Mouse (Mus musculus) liver, adult 2 months (tissue): ENCODE results near the gene Zbtb21.

Experiments used
- CTCF ChIP-seq: fragments of 200-500 bp; IDR thresholded peaks from 2 replicates; pipeline ENCODE4 v1.5.1; 2011; ENCODE audit warnings: low read depth, low read length, control low read depth
- POLR2A ChIP-seq: fragments of 200-500 bp; IDR thresholded peaks from 2 replicates; pipeline ENCODE4 v1.6.1; 2011; ENCODE audit warnings: low read length, control low read depth; ENCODE audit not compliant: insufficient read depth; ENCODE audit errors: extremely low read depth

DNA sequence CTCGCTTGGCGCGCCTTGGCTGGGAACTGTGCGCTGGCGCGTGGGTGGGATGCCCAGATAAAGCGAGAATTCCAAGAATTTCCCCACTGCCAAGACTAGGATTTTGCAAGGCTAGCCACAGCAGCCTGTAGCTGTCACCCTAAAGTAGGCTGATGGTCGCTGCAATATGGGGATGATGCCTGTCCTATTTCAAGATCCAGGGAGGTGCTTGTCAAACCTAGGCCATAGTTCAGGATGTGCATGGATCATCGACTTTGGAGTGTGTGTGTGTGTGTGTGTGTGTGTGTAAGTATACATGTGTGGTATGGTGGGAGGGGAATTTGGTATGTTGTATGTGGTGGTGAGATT lies 39.7 kb downstream of the Zbtb21 start:
- TF ChIP-seq CTCF (no peak), POLR2A (no peak)
